Mouse (Mus musculus): ENCODE results near the gene Adarb2.

GRCm38 (mm10) chr13:8570269-8570668 is 367.6 kb downstream of the Adarb2 start:
- TF ChIP-seq CTCF (IDR thresholded peaks at IDR 0.05; ENCODE audit: low read depth, low read length) (no peak), POLR2A (IDR thresholded peaks at IDR 0.05; ENCODE audit: extremely low read depth, insufficient read depth, low read length) (no peak)
